Mouse (Mus musculus) stomach, postnatal 0 days (tissue): ENCODE results near the gene Tef. TPM values are rescaled to one million over a fixed set of nuclear protein-coding genes. Genes with fewer than 3 reads are reported as not detected.

Source experiments
- ATAC-seq: fragments of 200-750 bp; cut with Nextera tagmentation; 2 replicates; pipeline ENCODE4 v1.8.0; 2017; ENCODE audit not compliant: low FRiP score, low TSS enrichment
- DNase-seq: peaks from one replicate; pipeline ENCODE4 v3.0.0-alpha.2; 2016; ENCODE audit warnings: low spot score
- H3K27ac ChIP-seq: fragments of 300-500 bp; sonication (generic); replicated peaks from 2 replicates; pipeline ENCODE4 v1.5.1; 2014; ENCODE audit warnings: mild to moderate bottlenecking, control low read depth
- H3K27me3 ChIP-seq: fragments of 300-500 bp; sonication (generic); 2 replicates; pipeline ENCODE4 v1.6.1; 2014; ENCODE audit warnings: low read length; ENCODE audit not compliant: control insufficient read depth, insufficient read depth
- H3K36me3 ChIP-seq: fragments of 300-500 bp; sonication (generic); 2 replicates; pipeline ENCODE4 v1.6.1; 2014; ENCODE audit warnings: low read length, mixed read lengths; ENCODE audit not compliant: control insufficient read depth, insufficient read depth
- H3K4me1 ChIP-seq: fragments of 300-500 bp; sonication (generic); replicated peaks from 2 replicates; pipeline ENCODE4 v1.6.1; 2014; ENCODE audit warnings: antibody characterized with exemption; ENCODE audit not compliant: control insufficient read depth, insufficient read depth
- H3K4me2 ChIP-seq: fragments of 300-500 bp; sonication (generic); replicated peaks from 2 replicates; pipeline ENCODE4 v1.6.1; 2014; ENCODE audit warnings: low read depth, mild to moderate bottlenecking, control low read depth, moderate library complexity
- H3K4me3 ChIP-seq: fragments of 300-500 bp; sonication (generic); 2 replicates; pipeline ENCODE4 v1.5.1; 2014; ENCODE audit warnings: low read depth, low read length, control low read depth
- H3K9ac ChIP-seq: fragments of 300-500 bp; sonication (generic); 2 replicates; pipeline ENCODE4 v1.6.1; 2014; ENCODE audit warnings: mild to moderate bottlenecking, low read length, control low read depth, mixed read lengths
- H3K9me3 ChIP-seq: fragments of 300-500 bp; sonication (generic); 2 replicates; pipeline ENCODE4 v1.6.1; 2016; ENCODE audit warnings: low read length; ENCODE audit not compliant: control insufficient read depth
- CTCF ChIP-seq: IDR thresholded peaks from 2 replicates; pipeline ENCODE4 v1.5.1; 2016; ENCODE audit warnings: antibody characterized with exemption, low read depth, mild to moderate bottlenecking, moderate library complexity
- EP300 ChIP-seq: optimal IDR thresholded peaks from 2 replicates; pipeline ENCODE3; 2016; ENCODE audit warnings: antibody characterized with exemption
- WGBS: fragments of 180-500 bp; shearing (Covaris S2); extraction: QIAGEN DNeasy Blood & Tissue Kit; methylation state at CpG from one replicate; pipeline ENCODE4 v1.1.7; 2014; 5-methylcytosine and 5-hydroxymethylcytosine counted together
- polyA plus RNA-seq: library from polyadenylated mRNA; unstranded; fragments of >200 nt; fragmentation: Nextera tagmentation; extraction: Ambion mirVana; gene quantifications from 2 replicates; pipeline ENCODE4 v1.2.1, GENCODE M21; 2015

Gene Tef
- polyA plus RNA-seq, 1 experiment from 2014 or later: 17.1 TPM

- no peak for ATAC-seq
- Histone ChIP-seq H3K27ac (no peak overlapping the region), H3K4me2 (no peak overlapping the region), H3K9ac (no peak overlapping the region), H3K4me1 (0 out of 2 replicates have a peak, but pooled peaks cover 3% of the 10 kb centered on the region), H3K36me3 (0 out of 2 replicates have a peak, but pooled peaks cover 3% of the 10 kb centered on the region), H3K9me3 (no peaks in the 10 kb centered on the region), H3K27me3 (no peaks in the 10 kb centered on the region), H3K4me3 (no peak overlapping the region)
- no peak for DNase-seq
- no peak for TF ChIP-seq CTCF
- 59% methylated on average over 3 of the region's 3 CpGs for WGBS
Measured at GRCm38 (mm10) chr15:81832219-81832618, 30.0 kb downstream of the Tef start.

DNA sequence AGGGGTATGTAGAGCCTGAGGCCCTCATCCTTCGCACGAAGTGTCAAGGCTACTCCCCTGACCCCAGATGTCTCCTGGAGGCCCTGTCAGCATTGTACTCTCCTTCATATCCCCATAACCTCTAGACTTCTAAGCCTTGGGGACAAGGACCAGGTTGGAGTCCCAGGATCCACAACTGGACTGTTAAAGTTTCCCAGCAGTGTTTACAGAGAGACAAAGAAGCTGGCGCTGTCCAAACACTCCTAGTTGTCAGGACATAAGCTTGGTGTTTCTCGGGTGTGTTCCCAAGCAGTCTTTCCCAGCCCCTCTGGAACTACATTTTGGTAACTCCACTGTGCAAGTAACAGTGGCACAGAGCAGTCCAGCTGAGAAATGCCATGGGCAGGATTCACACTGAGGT, 31.3 kb downstream of the Tef start:
- no peak for TF ChIP-seq CTCF
- no peak for TF ChIP-seq EP300
- no peaks in the 10 kb centered on the region for H3K9me3 ChIP-seq
- H3K4me3 ChIP-seq: no peak overlapping the region
- H3K36me3 ChIP-seq: 0 out of 2 replicates have a peak, but pooled peaks cover 3% of the 10 kb centered on the region
- WGBS: 56% methylated on average over 4 of the region's 4 CpGs
- DNase-seq (no peak), ATAC-seq (no peak)
- H3K27ac ChIP-seq: no peak overlapping the region
- no peaks in the 10 kb centered on the region for H3K27me3 ChIP-seq
- H3K9ac ChIP-seq: no peak overlapping the region
- 0 out of 2 replicates have a peak, but pooled peaks cover 3% of the 10 kb centered on the region for H3K4me1 ChIP-seq
- no peak overlapping the region for H3K4me2 ChIP-seq

DNA sequence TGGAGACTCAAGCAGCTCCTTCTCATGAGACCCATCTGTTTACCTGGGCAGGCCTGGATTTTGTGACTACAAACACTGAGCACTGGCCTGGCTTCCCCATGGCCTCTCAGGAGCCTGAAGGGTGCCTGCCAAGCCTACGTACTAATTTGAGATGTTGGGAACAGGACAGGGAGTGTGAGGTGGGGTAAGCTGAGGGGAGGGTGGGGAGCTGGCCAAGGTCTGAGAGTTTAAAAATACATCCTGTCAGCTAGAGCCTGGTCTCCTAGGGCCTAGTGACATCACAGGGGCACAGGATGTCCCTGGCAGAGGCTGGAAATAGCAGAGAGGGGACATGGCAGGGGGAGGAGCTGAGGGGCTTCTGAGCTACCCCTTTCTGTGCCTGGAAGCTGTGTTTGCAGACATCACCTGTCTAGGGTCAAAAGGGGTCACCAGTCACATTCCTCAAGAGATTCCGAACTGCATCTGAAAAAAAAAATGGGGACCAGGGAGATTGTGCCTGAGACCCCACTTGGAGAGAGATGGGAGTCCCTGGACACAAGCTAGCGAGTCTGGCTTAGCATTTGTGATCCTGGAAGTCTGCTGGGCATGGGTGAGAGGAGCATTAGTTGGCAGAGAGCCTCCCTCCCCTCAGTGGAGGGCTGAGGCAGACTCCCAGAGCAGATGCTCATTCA, 32.1 kb downstream of the Tef start:
- 71% methylated on average over 3 of the region's 3 CpGs for WGBS
- ATAC-seq: no peak
- no peak overlapping the region for H3K4me3 ChIP-seq
- no peaks in the 10 kb centered on the region for H3K9me3 ChIP-seq
- H3K4me1 ChIP-seq: 0 out of 2 replicates have a peak, but pooled peaks cover 3% of the 10 kb centered on the region
- TF ChIP-seq CTCF (no peak), EP300 (no peak)
- DNase-seq: no peak
- no peak overlapping the region for H3K9ac ChIP-seq
- no peaks in the 10 kb centered on the region for H3K27me3 ChIP-seq
- no peaks in the 10 kb centered on the region for H3K36me3 ChIP-seq
- no peak overlapping the region for H3K27ac ChIP-seq
- no peak overlapping the region for H3K4me2 ChIP-seq

DNA sequence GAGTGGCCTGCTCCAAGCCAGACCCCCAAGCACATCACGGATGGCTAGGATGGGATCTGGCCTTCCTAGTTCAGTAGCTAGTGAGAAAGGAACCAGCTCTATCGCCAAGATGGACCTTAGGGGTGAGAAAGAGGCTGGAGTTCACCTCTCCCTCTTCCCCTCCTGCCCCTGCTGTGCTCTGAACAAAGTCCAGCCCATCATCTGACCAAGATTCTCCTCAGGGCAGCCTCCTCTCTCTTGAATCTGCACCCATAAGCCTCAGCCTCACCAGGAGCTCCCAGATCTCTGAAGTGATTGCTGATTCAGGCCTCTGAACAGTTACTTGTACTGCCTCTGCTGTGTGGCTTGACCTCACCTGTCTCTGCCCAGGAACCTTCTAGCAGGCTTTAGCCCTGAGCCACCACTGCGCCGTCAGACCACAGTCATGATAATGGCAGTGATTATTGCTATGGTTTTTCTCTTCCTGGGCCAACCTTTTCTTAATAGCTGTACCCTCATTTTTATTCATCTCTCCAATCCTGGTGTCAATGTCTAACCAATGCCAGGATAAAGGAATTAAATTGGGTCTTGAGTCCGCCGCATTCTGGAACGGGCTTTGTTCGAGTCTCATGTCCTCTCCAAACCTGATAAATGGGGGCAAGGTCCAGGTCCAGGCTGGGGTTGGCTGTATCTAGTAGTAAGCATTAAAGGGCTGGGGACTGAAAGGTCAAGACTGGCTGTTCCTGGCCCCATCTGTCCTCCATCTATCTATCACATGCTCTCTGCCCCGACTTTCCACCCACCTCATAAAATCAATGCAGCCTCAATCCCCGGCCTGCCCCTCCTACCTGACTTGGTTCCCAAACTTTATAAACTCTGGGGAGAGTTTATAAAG, 33.0 kb downstream of the Tef start:
- no peak overlapping the region for H3K27ac ChIP-seq
- H3K4me2 ChIP-seq: peak overlapping the region; percentile 52; the same call in 1 of the 2 replicates
- H3K9ac ChIP-seq: no peak overlapping the region; the same call in 1 of the 2 replicates

DNA sequence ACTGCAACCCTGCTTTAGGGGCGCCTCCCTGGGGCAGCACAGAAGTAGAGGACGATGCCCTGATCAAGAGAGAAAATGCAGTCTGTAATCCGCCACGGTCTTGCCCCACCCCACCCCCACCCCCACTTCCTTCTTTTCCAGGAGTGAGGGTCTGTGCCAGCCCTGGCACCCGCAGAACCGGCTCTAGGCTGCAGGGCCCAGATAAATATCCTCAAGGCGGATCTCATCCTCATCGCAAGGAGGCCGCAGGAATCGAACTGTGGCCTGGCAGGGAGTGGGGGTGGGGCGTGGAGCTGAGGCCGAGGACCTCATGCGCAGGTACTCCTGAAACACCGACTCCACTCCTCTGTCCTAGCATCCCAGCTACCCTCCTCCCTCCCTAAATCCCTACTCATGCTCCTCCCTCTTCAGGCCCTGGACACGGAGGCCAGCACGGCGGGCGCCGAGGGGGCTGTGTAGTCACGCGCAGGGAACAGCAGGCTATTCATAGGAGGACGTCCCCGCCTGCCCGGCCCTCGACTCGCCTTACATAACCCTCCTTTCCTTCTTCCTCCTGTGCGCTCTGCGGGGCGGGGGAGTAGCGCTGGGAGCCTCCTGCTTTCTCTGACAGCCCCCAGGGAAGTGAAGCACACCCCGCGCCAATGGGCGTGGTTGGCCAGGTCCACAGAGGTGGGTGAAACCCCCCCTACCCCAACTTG, 34.1 kb downstream of the Tef start:
- ATAC-seq (peak; percentile 85), DNase-seq (peak; percentile 84)
- 1% methylated on average over 33 of the region's 33 CpGs for WGBS
- Histone ChIP-seq H3K4me2 (peak overlapping the region; percentile 52), H3K27ac (peak overlapping the region; percentile 56), H3K9ac (peak overlapping the region; percentile 51), H3K4me3 (peak overlapping the region; percentile 22), H3K9me3 (no peaks in the 10 kb centered on the region), H3K36me3 (no peaks in the 10 kb centered on the region), H3K4me1 (0 out of 2 replicates have a peak, but pooled peaks cover 7% of the 10 kb centered on the region), H3K27me3 (no peaks in the 10 kb centered on the region)
- TF ChIP-seq CTCF (no peak), EP300 (no peak)

More for the DNA sequence above, 33.0 kb downstream of the Tef start:
- no peak for ATAC-seq
- Histone ChIP-seq H3K9me3 (no peaks in the 10 kb centered on the region), H3K27me3 (no peaks in the 10 kb centered on the region), H3K36me3 (no peaks in the 10 kb centered on the region), H3K4me1 (0 out of 2 replicates have a peak, but pooled peaks cover 7% of the 10 kb centered on the region), H3K4me3 (no peak overlapping the region)
- WGBS: 67% methylated on average over 10 of the region's 10 CpGs
- no peak for DNase-seq
- TF ChIP-seq CTCF (no peak), EP300 (no peak)
